Mouse (Mus musculus): ENCODE results near the gene Palm. TPM values are rescaled to one million over a fixed set of nuclear protein-coding genes. Genes with fewer than 3 reads are reported as not detected.

Palm gene
- total RNA-seq, 4 experiments from 2014 or later, result 244 to 264 (median 260) TPM

DNA sequence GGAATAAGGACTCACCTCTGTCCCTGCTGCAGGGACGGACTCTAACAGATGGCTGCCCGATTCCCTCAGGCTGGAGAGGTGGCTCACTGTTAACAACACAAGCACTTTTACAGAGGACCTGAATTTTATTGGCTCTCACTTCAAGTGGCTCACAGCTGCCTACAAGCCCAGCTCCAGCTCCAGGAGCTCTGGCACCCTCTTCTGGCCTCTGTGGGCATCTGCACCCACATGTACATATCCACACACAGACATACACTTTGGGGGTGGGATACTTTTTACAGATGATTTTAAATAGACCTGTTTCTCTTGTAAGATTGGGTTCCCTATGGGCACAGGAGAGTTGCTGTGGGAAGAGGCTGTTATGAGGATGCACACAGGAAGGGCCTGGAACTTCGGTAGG is 21.1 kb upstream of the Palm start:
- DNase-seq (ENCODE audit: low spot score in 2 of 2), result no peak

DNA sequence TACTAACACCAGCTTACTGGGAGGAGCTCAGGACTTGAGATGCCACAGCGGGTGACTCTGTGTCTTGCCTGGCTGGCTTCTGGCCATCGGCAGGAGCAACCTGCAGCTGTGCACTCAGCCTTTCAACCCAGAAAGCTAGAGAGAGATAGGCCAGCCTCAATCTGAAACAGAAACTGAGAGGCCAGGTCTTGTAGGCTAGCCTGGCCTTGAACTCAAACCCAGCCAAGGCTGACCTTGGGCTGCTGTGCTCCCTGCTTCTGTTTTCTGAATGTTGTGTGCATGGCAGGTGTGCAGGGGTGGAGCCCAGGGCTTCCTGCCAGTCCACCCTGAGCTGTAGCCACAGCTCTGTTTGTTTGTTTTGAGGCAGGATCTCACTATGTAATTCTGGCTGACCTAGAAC is 20.2 kb upstream of the Palm start:
- no peak for DNase-seq (ENCODE audit: low spot score in 2 of 2)

DNA sequence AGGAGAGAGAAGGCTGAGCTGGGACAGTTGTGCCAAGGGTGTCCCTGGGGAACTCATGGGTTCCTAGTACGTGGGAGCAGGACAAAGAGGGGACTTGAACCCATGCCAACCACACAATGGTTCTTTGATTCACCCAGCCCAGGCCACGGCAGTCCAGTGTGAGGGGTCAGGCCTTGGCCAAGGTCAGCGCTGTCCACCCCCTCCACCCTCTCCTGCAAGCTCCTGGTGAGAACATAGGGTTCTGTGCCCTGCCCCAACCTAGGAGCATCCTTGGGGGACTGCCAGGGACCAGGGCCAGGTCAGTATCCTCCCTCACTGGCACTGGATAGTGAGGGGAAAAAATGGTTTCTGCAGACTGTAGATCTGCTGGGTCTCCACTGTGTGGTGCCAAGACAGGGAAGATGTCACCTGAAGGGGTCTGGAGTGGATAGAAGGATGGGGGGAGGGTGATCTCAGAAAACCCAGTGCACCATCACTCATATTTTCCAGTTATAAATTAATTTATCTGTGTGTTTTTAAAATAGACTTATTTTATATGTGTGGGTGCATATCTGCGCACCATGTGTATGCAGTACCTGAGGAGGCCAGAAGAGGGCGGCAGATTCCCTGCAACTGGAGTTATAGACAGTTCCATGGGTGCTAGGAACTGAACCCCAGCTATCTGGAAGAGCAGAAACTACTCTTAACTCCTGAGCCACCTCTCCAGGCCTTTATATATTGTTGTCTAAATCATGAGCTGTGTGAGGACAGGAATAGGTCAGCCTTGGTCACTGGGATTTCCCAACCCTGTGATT is 18.7 kb upstream of the Palm start:
- DNase-seq (ENCODE audit: low spot score in 2 of 2), result no peak

DNA sequence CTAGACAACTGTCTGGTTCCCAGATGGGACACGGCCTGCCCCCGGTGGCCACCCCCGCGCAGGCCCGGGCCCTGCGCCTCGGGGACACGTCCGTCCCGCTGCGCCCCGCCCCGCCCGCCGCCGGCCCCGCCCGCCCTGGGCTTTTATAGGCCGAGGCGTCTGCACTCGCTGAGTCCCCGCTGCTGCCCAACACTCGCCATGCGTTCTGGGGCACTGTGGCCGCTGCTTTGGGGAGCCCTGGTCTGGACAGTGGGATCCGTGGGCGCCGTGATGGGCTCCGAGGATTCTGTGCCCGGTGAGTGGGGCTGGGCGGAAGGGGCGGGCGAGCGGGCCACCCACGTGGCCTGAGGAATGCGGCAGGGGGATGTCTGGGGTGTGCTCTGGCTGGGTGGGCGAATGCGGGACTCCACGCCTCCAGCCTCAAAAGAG is 16.3 kb upstream of the Palm start, which contains the start of gene Fstl3:
Fstl3 (plus strand) TSS at position 170 of the 429 bp plus-strand sequence.
- DNase-seq (ENCODE audit: low spot score in 2 of 2), result no peak

DNA sequence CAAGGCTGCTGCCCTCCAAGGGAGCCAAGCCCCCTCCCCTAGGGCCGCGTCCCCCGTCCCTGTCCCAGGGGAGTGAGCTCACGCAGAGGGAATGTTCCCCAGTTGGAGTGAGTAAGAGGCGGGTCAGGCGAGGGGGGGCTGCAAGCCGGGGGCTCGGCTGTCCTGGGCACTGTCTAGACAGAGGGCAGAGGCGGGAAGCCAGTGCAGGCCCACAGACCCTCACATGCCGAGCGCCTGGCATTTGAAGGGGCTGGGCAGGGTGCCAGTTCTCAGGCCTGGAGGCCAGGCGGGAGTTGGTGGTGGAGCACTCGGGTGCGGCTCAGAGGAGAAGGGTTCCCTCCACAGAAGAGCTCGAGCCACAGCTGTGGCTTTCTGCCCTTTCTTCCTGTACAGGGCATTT is 15.4 kb upstream of the Palm start:
- no peak for DNase-seq (ENCODE audit: low spot score in 2 of 2)

DNA sequence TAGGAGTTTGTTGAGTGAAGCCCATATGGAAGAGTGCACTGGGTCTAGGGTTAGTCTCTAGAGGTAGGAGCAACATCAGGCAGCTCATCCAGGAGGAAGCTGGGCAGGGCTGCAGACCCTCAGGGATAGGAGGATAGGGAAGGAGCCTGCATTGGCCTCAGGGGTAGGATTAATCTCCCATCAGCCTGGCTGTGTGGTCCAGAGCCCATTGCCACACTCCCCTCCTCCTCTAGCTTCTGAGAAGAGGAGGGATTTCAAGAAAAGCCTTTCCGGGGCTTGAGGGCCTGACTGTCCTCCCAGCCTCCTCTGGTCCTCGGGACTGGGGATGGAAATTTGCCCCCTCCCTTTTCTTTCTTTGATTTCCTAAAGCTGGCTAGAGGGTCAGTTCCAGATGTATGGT is 14.2 kb upstream of the Palm start:
- DNase-seq (ENCODE audit: low spot score in 2 of 2), result no peak

DNA sequence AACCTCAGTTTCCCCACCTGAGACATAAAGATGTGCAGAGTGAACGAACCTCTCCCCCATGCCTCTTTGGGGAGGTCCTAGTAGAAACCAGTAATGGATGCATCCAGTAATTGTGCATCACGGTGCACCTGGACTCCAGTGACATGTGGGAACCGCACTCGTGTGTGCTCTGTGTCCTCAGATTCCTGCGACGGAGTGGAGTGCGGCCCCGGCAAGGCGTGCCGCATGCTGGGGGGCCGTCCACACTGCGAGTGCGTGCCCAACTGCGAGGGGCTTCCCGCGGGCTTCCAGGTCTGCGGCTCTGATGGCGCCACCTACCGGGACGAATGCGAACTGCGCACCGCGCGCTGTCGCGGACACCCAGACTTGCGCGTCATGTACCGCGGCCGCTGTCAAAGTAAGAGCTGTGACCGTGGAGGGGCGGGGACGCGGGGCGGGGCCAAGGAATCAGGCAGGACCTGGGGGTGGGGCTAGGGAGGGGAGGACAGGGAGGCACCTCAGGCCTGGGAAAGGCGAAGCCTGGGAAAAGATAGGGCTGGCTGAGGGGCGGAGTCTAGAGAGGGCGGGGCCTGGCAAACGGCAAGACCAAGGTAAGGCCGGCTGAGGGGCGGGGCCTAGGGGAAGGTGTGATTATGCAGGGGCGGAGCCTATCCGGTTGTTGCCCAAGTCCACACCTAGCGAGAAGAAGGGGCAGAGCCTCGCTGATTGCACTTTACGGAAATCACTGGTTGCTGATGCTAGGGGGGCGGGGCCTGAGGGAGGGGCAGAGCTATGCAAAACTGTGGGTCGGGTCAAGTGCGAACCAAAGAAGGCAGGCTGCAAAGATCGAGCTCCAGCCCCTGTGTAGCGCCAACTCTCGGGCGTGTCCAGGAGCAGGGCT is 13.3 kb upstream of the Palm start:
- DNase-seq (ENCODE audit: low spot score in 2 of 2), result peak; percentile 95 to 98

DNA sequence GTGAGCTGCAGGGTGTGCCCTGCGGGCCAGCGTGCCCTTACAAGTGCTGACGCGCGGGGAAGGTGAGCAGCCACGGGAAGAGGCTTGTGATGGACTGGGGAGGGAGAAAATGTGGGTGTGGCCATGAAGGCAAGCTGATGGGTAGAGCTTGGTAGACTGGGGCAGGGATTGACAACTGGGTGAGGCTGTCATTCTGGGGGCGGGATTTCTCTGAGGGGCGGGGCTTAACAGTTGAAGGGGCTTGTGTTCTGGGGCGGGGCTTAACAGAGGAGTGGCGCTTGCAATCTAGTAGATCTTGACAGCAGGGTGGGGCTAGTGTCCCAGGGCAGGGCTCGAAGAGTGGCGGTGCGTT is 12.7 kb upstream of the Palm start:
- no peak for DNase-seq (ENCODE audit: low spot score in 2 of 2)

DNA sequence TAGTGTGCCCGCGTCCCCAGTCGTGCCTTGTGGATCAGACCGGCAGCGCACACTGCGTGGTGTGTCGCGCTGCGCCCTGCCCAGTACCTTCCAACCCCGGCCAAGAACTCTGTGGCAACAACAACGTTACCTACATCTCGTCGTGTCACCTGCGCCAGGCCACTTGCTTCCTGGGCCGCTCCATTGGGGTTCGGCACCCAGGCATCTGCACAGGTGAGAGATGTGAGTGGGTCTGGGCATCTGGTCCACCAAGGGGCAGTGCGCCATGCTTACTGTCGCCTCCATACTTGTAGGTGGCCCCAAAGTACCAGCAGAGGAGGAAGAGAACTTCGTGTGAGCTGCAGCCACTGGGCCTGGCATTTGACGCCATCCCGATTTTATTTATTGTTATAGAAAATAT is 12.2 kb upstream of the Palm start:
- DNase-seq (ENCODE audit: low spot score in 2 of 2), result no peak

DNA sequence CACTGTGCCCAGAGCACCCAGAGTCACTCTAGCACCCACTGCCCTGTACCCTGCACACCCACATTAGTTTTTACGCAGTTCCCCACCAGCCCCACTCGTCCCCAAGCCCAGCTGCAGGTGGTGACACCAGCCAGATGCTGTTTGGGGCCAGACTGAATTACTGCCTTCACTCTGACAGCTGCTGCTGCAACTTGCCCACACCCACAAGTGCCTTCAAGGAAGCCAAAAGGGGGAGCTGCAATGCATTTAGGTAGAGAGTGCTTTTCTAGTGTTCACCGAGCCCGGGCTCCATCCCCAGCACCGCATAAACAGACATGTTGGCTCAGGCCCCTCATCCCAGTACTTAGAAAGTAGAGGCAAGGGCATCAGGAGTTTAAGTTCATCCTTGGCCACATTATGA is 11.4 kb upstream of the Palm start:
- DNase-seq (ENCODE audit: low spot score in 2 of 2), result no peak

DNA sequence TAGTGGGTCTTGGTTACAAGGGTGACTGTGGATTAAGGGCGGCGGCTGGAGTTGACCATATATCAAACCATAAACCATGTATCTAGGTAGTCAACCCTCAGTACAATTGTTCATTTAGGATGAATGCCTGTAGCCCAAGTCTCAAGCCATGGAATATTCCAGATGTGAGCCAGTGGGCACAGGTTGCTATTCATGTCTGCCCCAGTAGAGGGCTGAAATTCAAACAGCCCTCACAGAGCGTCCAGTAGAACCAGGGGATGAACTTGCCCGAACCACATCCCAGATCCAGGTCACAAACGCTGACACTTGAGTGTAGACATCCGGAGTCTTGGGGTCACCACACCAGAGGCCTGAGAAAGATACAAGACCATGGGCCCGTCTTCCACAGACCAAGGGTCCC is 10.3 kb upstream of the Palm start:
- DNase-seq (ENCODE audit: low spot score in 2 of 2), result no peak

DNA sequence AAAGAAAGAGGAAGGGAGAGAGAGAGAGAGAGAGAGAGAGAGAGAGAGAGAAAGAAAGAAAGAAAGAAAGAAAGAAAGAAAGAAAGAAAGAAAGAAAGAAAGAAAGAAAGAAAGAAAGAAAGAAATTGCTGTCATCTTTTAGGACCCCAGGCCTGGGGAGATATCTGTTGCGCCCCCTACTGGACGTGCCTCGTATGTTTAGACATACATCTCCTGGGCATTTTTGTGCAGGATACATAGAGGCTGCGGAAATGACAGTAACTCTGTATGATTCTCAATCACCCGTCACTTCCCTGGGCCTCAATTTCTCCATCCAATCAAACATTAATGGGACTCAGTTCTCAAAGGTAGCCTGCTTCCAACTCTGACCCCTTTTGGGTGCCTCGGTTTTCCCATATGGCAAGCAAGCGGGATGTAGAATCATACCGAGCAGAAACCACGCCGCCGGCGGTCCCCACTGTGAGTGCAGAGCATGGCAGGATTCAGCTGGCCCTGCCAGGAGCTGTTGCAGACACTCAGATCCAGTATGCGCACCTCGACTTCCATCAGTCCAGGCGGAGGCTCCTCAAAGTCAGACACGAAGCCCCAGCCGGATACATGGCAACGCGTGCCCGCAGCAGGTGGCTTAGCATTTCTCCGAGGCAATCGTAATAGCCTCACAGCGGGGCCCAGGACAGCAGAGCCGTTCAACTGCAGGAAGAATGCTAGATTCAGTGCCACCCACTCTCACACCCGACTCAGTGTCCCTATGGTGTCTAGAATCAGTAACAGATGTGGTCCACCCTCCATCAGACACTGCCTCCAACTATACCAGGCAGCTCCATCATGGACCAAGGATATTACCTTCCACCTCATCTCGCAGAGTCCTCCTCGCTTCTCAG is 9.2 kb upstream of the Palm start:
- no peak for DNase-seq (ENCODE audit: low spot score in 2 of 2)

DNA sequence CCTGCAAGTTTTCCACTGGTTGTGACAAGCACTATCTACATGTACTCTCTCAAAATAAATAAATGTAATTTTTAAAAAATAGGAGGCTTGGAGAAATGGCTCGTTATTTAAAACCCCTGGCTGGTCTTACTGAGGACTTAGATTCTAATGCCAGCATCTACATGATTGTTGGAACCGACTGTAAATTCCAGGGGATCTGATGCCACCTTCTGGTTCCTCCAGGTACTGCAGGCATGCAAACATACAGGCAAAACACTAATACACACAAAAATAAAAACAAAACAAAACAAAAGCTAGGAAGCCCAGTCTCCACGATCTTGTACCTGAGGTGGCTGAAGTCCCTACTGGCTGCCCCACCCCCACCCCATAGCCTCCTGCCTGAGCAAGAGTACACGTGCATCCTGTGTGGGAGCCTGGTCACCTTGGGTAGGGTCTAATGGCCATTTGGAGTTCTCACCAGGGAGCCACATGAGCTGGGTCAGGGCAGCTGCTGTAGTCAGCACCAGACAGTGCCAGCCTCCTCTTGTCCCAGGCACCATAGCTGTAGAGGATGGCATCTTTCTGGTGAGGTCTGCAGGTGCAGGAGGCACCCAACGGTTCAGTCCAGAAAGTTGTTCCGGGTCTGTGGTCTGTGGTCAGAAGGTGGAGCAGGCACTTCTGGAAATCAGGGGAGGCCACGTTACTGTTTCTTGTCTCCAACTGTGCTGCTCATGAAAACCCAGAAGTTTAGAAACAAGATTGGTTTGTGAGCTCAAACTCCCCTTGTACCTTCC is 4.8 kb upstream of the Palm start:
- DNase-seq (ENCODE audit: low spot score in 2 of 2), result peak in 1 of 2 experiments; percentile 82

DNA sequence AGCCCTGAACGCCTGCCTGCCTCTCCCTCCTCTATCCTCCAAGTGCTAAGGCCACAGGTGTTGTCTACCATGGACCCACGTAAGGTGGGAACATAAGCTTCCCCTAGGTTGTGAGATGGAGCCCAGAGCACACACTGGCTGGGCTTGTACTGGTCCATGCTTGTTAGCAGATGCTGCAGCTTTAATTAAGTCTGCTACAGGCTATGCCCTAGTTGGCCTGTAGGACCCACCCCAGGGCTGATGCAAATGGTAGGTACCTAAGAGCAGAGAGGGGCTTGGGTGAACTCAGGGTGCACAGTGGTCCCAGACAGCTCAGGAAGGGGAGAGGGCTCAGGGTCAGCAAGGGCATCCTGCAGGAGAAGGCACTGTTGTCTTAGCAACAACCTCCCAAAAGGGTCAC is 3.8 kb upstream of the Palm start:
- DNase-seq (ENCODE audit: low spot score in 2 of 2), result no peak

DNA sequence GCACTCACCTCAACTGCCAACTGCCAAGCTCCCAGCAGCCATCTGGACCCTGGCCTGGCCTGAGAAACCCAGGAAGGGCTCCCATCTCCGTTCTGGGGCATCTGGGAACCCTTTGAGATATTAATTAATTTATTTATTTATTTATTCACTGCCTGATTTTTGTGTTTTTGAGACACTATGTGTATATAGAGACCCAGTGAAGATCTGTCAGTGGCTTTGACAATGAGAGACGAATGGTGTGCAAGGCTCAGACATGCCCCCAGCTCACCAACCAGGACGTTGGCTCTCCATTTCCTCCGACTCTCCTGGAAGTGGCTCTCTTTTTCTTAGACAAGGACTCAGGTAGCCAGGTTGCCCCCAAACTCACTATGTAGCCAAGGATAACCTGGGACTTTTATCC is 2.5 kb upstream of the Palm start, which contains the start of gene Prss57:
Prss57 (minus strand) TSS at position 101 of the 400 bp plus-strand sequence.
- DNase-seq (ENCODE audit: low spot score in 2 of 2), result no peak

DNA sequence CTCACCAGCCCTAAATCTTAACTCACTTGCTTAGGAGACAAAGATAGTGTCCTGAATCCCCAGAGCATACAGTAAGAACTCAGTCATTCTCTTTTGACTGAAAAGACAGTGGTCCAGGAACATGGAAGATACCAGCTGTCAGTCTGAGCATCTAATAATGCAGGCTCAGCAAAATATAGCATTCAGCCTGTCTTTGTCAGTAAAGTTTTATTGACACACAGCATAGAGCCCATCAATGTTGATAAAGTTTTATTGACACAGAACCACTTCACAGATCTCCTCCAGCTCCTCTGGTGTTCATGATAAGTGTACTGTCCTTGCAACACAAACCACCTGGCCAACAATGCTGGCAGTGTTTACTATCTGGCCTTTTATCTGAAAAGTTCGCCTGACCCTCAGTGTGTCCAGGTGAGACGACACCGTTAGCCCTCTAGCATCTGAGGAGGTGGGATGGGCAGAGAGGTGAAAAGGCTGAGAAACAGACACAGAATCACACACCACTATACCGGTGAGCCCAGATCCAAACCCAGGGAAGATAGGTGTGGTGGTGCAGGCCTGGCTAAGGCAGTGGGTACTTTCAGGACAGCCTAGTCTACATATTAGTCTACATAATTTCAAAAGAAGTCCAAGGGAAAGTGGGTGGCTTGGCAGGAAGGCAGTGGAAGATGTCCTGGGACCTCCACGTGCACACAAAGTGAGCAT is 882 bp upstream of the Palm start:
- DNase-seq (ENCODE audit: low spot score in 2 of 2), result no peak

DNA sequence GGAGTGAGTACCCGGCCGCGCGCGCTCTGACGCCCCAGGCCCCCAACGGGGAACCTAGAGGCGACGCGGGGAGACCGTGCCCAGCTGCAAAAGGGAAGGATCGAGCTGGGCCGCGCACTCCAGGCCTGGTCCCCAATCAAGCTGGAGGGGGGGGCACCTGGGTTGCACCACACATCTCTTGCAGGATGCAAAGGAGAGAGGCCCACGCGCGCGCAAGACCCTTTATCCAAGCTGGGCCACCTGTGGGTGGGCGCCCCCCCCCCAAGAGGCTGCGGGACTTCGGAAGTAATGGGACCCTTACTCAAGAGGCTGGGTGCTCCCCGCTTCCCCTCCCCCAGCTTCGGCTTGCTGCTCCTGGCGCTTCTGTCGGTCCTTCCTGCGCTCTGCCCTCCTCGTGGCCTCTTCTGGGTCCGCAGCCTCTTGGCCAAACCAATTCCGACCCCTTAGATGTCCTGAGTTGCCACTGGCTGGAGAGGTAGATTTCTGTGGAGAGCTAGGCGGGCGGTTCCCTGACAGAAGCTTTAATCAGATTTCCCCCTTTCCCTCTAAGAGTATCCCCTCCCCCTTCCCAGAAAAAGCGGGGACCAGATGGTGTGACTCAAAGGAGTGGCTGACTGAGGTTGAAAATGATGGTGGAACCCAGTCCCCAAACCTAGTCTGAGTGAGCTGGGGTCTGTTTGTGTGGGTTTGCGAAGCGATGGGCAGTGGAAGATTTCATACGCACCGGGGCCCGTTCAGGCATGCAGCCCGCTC is 542 bp downstream of the Palm start:
- DNase-seq (ENCODE audit: low spot score in 2 of 2), result peak in 1 of 2 experiments; percentile 63

DNA sequence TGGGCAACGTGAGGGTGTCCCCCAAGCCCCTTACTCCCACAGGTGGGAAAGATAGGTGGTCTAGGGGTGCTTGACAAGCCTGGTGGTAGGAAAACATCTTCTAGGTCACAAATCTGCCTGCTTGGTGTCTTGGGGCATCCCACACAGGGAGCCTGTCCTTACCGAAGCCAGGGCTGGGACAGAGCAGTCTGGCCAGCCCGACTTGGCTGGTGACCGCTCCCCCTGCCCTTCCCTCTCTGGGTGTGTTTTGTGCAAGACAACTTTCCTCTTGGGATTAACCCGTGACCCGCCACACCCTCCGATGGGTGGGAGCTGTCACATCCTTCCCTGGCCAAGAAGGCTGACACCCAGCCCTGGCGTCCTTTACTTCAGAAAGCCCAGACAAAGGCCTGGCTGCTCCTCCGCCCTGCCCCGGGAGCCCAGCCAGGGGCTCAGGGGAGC is 1.1 kb downstream of the Palm start:
- no peak for DNase-seq (ENCODE audit: low spot score in 2 of 2)

DNA sequence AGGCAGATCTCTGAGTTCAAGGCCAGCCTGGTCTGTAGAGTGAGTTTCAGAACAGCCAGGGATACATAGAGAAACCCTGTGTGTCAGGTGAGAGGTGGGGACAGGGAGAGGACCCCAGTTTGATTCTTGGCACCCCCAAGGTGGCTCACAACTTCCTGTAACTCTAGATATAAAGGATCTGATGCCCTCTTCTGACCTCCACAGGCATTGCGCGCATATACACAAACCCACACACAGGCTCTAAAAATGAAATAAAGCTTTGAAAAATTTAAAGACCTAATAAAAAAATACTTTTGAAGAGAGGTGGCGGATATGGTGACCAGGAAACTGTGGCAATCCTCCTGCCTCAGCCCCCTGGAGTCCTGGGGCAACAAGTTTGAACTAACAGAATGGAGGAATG is 2.5 kb downstream of the Palm start:
- no peak for DNase-seq (ENCODE audit: low spot score in 2 of 2)

Measured in layer of hippocampus, adult 8-10 months (tissue).